Mouse (Mus musculus): ENCODE results near the gene Polr1c.

DNA sequence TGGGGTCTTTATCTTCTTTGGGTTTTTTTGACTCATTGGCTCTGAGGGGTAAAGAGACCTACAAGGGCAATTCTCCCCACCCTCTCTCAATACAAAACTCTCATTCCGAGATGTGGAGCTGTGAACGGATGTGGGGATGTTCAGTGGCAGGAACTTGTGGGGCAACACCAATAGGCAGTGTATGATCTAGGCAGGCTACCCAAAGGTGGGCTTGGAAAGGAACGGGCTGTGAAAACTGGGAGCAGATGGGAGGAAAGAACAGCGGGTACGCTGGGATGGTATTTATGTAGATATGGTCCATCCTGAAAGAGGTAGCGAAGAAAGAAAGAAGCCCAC, 49.1 kb upstream of the Polr1c start:
- TF ChIP-seq CTCF (IDR thresholded peaks at IDR 0.05; ENCODE audit: borderline replicate concordance, control insufficient read depth, extremely low read depth, insufficient read depth, low read length, poor library complexity) (no peak), POLR2A (IDR thresholded peaks at IDR 0.05; ENCODE audit: control insufficient read depth, extremely low read depth, insufficient read depth, low read length, poor library complexity) (no peak)
